Mouse (Mus musculus): Measurements from ENCODE around the gene Sp3. TPM values are rescaled to one million over a fixed set of nuclear protein-coding genes. Genes with fewer than 3 reads are reported as not detected.
A peak's percentile ranks its signal among the peaks of the same experiment; 100 is the strongest.
"Not testable (repeated sequence)": the region's sequence is repeated elsewhere in the genome, so short reads cannot be mapped to it uniquely, and the experiment has no call there.

Gene Sp3
- total RNA-seq (2021): 10 to 100 TPM; 50.2 to 55.8 TPM

- peak; percentile 96 to 99 for DNase-seq (ENCODE audit: low spot score in 2 of 2)
- intact Hi-C loops (cut with DNase I): loop anchor here (1.0 to 5.0 kb wide), 2 partner anchors 82 to 234 kb away; no protein-coding TSS in a partner anchor
Observed at GRCm38 (mm10) chr2:72980337-72981074, at the start of gene Sp3. Gene Sp3 (minus strand): TSS chr2:72980446.

DNA sequence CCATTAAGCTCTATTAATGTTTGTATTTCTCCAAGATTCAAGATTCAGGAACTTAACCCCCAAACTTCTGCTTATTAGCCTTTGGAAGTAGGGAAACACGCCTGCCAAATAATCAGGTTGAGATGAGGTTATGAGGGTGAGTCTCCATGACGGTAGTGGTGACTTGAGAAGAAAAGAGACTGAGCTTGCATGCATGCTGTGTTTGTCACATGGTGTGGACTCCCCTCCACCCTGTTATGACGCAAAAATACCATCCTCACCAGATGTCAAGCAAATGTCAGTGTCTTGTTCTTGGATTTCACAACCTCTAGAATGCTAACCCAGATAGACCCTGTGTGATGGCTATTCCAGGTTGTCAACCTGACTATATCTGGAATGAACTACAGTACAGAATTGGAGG is 49.6 kb upstream of the Sp3 start:
- intact Hi-C loops (cut with DNase I): no loop called here
- no peak for DNase-seq (ENCODE audit: low spot score in 2 of 2)

GRCm38 (mm10) chr2:73028019-73028418 is 47.8 kb upstream of the Sp3 start:
- no peak for DNase-seq (ENCODE audit: low spot score in 2 of 2)
- intact Hi-C loops (cut with DNase I): no loop called here

GRCm38 (mm10) chr2:73027126-73027525 is 46.9 kb upstream of the Sp3 start:
- intact Hi-C loops (cut with DNase I): no loop called here
- DNase-seq (ENCODE audit: low spot score in 2 of 2): no peak

DNA sequence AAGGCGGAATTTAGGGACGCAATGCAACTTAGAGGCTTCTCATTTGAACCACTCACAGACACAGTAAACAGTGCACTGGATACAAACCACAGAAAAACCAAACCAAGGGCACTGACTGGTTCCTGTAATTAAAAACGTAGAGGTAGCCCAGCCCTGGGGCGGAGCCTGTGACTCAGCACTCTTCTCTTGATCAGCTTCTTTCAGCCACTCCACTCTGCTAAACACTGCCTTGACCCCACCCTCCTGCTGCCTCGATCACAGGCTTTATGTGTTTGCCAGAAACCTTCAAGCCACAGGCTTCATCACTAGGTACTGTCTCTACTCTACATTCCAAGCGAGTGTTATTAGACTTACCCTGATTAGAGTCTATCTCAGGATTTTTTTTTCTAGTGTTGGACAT is 43.6 kb upstream of the Sp3 start:
- DNase-seq (ENCODE audit: low spot score in 2 of 2): no peak
- intact Hi-C loops (cut with DNase I): no loop called here

- intact Hi-C loops (cut with DNase I): no loop called here
- no peak for DNase-seq (ENCODE audit: low spot score in 2 of 2)
Observed at GRCm38 (mm10) chr2:73021046-73021445, 40.8 kb upstream of the Sp3 start.

GRCm38 (mm10) chr2:73019371-73020146 is 39.3 kb upstream of the Sp3 start:
- DNase-seq (ENCODE audit: low spot score in 2 of 2): peak; percentile 52 to 80
- intact Hi-C loops (cut with DNase I): no loop called here

- intact Hi-C loops (cut with DNase I); DNase-seq (ENCODE audit: low spot score in 2 of 2): not testable (repeated sequence)
Observed at GRCm38 (mm10) chr2:73014063-73014462, 33.8 kb upstream of the Sp3 start.

GRCm38 (mm10) chr2:73012636-73013035 is 32.4 kb upstream of the Sp3 start:
- DNase-seq (ENCODE audit: low spot score in 2 of 2): no peak
- intact Hi-C loops (cut with DNase I): no loop called here

GRCm38 (mm10) chr2:73007472-73007871 is 27.2 kb upstream of the Sp3 start:
- intact Hi-C loops (cut with DNase I): no loop called here
- DNase-seq (ENCODE audit: low spot score in 2 of 2): no peak

- intact Hi-C loops (cut with DNase I): no loop called here
- DNase-seq (ENCODE audit: low spot score in 2 of 2): no peak
Observed at GRCm38 (mm10) chr2:73005611-73006515, 25.6 kb upstream of the Sp3 start.

DNA sequence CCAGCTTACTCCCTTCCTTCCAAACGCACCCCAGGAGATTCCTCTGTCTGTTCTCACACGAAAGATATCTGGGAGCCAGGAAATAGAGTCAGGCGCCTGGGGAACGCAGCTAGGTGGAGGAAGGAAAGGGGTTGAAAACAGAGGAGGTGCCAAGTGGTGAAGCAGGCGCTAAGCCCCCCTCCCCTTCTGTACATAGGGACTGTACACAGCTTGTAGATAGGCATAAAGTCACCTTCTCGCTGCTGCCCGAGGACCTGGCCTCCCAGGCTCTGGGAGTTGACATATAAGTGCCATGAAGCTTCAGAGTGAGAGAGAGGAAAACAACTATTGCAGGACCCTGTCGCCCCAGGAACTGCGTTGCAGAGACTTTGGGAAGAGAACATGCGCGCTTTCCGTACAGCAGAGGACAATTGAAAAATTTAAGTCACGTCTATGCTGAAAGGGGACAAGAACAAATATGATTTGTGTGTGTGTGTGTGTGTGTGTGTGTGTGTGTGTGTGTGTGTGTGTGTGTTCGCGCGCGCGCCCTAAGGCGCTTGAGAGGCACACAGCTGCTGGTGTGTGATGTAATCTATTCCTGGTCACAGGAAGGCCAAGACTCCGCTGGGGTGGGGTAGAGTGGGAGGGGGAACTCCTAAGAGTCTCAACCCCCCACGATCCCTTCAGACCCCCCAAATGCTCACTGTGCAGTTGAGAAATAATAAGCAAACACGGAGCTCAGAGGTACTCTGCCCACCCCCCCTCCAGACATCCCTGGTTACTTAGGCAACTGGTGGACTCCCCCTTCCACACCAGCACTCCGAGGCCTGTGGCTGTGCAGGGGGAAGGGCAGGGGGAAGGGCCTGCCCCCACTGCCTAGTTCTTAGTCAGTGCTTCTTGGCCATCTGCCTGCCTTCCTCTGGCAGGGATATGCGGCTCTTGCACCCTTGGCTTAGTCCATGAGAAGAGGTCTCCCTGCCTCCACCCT is 23.8 kb upstream of the Sp3 start:
- peak; percentile 20 to 37 for DNase-seq (ENCODE audit: low spot score in 2 of 2)
- intact Hi-C loops (cut with DNase I): no loop called here

- DNase-seq (ENCODE audit: low spot score in 2 of 2): no peak
- intact Hi-C loops (cut with DNase I): no loop called here
Observed at GRCm38 (mm10) chr2:73003049-73003448, 22.8 kb upstream of the Sp3 start.

- no peak for DNase-seq (ENCODE audit: low spot score in 2 of 2)
- intact Hi-C loops (cut with DNase I): no loop called here
Observed at GRCm38 (mm10) chr2:73002451-73002850, 22.2 kb upstream of the Sp3 start.

- no peak for DNase-seq (ENCODE audit: low spot score in 2 of 2)
- intact Hi-C loops (cut with DNase I): no loop called here
Observed at GRCm38 (mm10) chr2:73001994-73002393, 21.7 kb upstream of the Sp3 start.

GRCm38 (mm10) chr2:73000194-73000593 is 19.9 kb upstream of the Sp3 start:
- no peak for DNase-seq (ENCODE audit: low spot score in 2 of 2)
- intact Hi-C loops (cut with DNase I): no loop called here

DNA sequence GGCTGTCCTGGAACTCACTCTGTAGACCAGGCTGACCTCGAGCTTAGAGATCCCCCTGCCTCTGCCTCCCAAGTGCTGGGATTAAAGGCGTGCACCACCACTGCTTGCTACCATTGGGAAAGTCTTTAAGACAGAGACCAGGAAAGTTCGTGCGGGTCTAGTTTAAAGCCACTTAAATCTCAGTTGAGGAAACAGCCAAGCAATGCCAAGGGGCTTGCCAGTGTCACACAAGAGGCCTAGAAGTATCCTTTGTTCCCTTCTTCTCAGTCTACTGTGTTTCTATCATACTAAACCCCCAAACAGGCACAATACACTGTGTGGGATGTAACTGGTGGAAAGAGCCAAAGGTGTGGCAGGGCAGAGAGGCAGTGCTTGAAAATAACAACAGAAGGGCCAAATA is 17.3 kb upstream of the Sp3 start:
- no peak for DNase-seq (ENCODE audit: low spot score in 2 of 2)
- intact Hi-C loops (cut with DNase I): no loop called here

DNA sequence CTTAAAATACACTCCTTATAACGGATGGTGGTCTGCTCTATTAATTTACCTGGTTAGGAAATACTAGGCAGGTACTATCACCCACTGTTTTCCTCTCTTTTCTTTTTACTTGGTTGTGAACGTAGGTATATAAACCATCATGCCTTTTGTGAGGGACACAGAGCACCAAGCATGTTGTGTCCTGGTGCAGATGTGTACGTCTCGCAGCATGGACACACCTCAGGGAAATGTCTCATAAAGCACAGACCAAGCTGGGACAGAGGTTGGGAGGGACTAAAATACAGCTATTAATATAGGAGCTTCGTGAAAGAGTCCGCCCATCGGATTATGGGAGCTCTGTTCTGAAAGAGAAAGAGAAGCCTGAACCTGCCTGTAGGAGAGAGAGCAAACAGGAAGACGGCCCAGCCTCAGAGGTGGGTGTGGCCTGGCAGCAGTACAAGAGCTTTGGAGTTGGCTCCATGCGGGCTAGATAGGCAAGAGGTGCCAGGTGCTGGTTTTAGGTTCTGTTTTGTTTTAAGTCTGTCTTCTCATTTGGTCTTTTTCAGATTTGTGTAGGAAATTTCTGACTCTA is 16.6 kb upstream of the Sp3 start:
- intact Hi-C loops (cut with DNase I): no loop called here
- DNase-seq (ENCODE audit: low spot score in 2 of 2): no peak

Measured in left cerebral cortex, postnatal 25 days (tissue).